Mouse (Mus musculus): ENCODE data around the gene Dab1.

The Dab1 gene

GRCm38 (mm10) chr4:103974946-103975345, 355.8 kb downstream of the Dab1 start:
- no peak for DNase-seq (ENCODE audit: low spot score in 2 of 2)

- no peak for DNase-seq (ENCODE audit: low spot score in 2 of 2)
These were observed 374.7 kb downstream of the Dab1 start for GRCm38 (mm10) chr4:103993884-103994283.

- no peak for DNase-seq (ENCODE audit: low spot score in 2 of 2)
These were observed 375.2 kb downstream of the Dab1 start for GRCm38 (mm10) chr4:103994406-103994805.

- DNase-seq (ENCODE audit: low spot score in 2 of 2) = no peak
These were observed 389.2 kb downstream of the Dab1 start for GRCm38 (mm10) chr4:104008406-104008805.

- no peak for DNase-seq (ENCODE audit: low spot score in 2 of 2)
These were observed 392.5 kb downstream of the Dab1 start for GRCm38 (mm10) chr4:104011683-104012082.

- DNase-seq (ENCODE audit: low spot score in 2 of 2) = no peak
These were observed 393.0 kb downstream of the Dab1 start for GRCm38 (mm10) chr4:104012150-104012549.

GRCm38 (mm10) chr4:104025117-104025694, 406.0 kb downstream of the Dab1 start:
- DNase-seq (ENCODE audit: low spot score in 2 of 2) = no peak

- no peak for DNase-seq (ENCODE audit: low spot score in 2 of 2)
These were observed 407.7 kb downstream of the Dab1 start for GRCm38 (mm10) chr4:104026834-104027233.

- no peak for DNase-seq (ENCODE audit: low spot score in 2 of 2)
These were observed 408.1 kb downstream of the Dab1 start for GRCm38 (mm10) chr4:104027239-104027638.

GRCm38 (mm10) chr4:104036091-104036490, 416.9 kb downstream of the Dab1 start:
- DNase-seq (ENCODE audit: low spot score in 2 of 2) = no peak

GRCm38 (mm10) chr4:104039588-104039987, 420.4 kb downstream of the Dab1 start:
- DNase-seq (ENCODE audit: low spot score in 2 of 2) = no peak

GRCm38 (mm10) chr4:104043441-104043840, 424.3 kb downstream of the Dab1 start:
- no peak for DNase-seq (ENCODE audit: low spot score in 2 of 2)

- no peak for DNase-seq (ENCODE audit: low spot score in 2 of 2)
These were observed 425.5 kb downstream of the Dab1 start for GRCm38 (mm10) chr4:104044634-104045033.

GRCm38 (mm10) chr4:104047966-104048804, 429.0 kb downstream of the Dab1 start:
- no peak for DNase-seq (ENCODE audit: low spot score in 2 of 2)

GRCm38 (mm10) chr4:104057116-104057515, 438.0 kb downstream of the Dab1 start:
- DNase-seq (ENCODE audit: low spot score in 2 of 2) = no peak

GRCm38 (mm10) chr4:104059569-104059968, 440.4 kb downstream of the Dab1 start:
- DNase-seq (ENCODE audit: low spot score in 2 of 2) = no peak

GRCm38 (mm10) chr4:104062356-104062755, 443.2 kb downstream of the Dab1 start:
- no peak for DNase-seq (ENCODE audit: low spot score in 2 of 2)

GRCm38 (mm10) chr4:104066901-104067300, 447.7 kb downstream of the Dab1 start:
- no peak for DNase-seq (ENCODE audit: low spot score in 2 of 2)

- DNase-seq (ENCODE audit: low spot score in 2 of 2) = no peak
These were observed 448.6 kb downstream of the Dab1 start for GRCm38 (mm10) chr4:104067748-104068147.

GRCm38 (mm10) chr4:104071296-104071695, 452.1 kb downstream of the Dab1 start:
- DNase-seq (ENCODE audit: low spot score in 2 of 2) = no peak

- DNase-seq (ENCODE audit: low spot score in 2 of 2) = no peak
These were observed 454.8 kb downstream of the Dab1 start for GRCm38 (mm10) chr4:104073920-104074459.

- no peak for DNase-seq (ENCODE audit: low spot score in 2 of 2)
These were observed 458.6 kb downstream of the Dab1 start for GRCm38 (mm10) chr4:104077771-104078170.

- no peak for DNase-seq (ENCODE audit: low spot score in 2 of 2)
These were observed 487.1 kb downstream of the Dab1 start for GRCm38 (mm10) chr4:104106299-104106698.
